Mouse (Mus musculus): ENCODE data around the gene Mmp25. TPM values are rescaled to one million over a fixed set of nuclear protein-coding genes. Genes with fewer than 3 reads are reported as not detected.

Mmp25 gene
- polyA plus RNA-seq, 2 experiments: 0.76 to 1.0 TPM

DNA sequence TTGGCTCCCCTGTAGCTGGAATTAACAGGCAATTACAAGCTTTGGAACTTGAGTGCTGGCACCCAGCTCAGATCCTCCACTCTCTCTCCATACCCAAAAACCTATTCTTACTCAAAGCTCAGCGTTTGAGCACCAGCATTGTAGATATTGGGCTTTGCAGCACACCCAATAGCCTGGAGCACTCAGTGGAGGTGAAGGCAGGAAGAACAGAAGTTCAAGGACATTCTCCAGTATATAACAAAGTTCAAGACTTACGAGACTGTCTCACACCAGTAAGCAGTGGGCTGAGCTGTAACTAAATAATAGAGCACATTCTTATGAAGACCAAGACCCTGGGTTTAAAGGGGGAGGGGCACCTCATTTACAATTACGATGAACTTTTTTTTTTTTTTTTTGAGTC lies 27.7 kb upstream of the Mmp25 start:
- H3K9ac ChIP-seq (ENCODE audit: low read depth, low read length, severe bottlenecking): no peak overlapping the region
- TF ChIP-seq POLR2A (IDR thresholded peaks at IDR 0.05; ENCODE audit: borderline replicate concordance, extremely low read depth, insufficient read depth, insufficient read length): no peak

DNA sequence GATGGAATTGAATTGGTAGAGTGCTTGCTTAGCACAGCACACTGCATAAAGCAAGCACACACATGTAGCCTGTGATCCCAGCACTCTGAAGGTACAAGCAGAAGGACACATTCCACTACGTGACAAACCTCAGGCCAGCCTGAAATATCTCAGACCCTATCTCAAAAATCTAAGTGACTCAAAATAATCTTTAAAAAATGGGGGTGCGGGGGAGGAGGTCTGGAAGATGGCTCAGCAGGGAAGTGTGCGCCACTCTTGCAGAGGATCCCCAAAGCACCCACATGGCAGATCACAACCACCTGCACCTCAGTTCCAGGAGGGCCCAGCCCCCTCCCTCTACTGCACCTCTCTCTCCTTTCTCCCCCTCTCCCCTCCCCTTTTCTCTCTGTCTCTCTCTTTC lies 26.4 kb upstream of the Mmp25 start:
- 97% methylated on average over 3 of the region's 3 CpGs for WGBS
- Histone ChIP-seq H3K27ac (replicated peaks; ENCODE audit: low read depth, low read length) (no peak overlapping the region), H3K9me3 (ENCODE audit: control insufficient read depth, low read length) (no peaks in the 10 kb centered on the region), H3K4me3 (replicated peaks; ENCODE audit: low read length) (no peak overlapping the region), H3K27me3 (ENCODE audit: control insufficient read depth, insufficient read depth, low read length) (peaks cover 6% of the 10 kb centered on the region; the same call in 1 of the 2 replicates), H3K9ac (ENCODE audit: low read depth, low read length, severe bottlenecking) (no peak overlapping the region), H3K36me3 (ENCODE audit: control insufficient read depth, insufficient read depth, low read length) (peaks cover 28% of the 10 kb centered on the region), H3K4me2 (replicated peaks; ENCODE audit: low read depth, low read length, severe bottlenecking) (no peak overlapping the region), H3K4me1 (ENCODE audit: control insufficient read depth, insufficient read depth, low read length) (peaks cover 24% of the 10 kb centered on the region)
- DNase-seq (ENCODE audit: low spot score) (no peak), ATAC-seq (ENCODE audit: low FRiP score, low read depth) (no peak)
- TF ChIP-seq POLR2A (IDR thresholded peaks at IDR 0.05; ENCODE audit: borderline replicate concordance, extremely low read depth, insufficient read depth, insufficient read length): no peak

More for the DNA sequence above, 27.7 kb upstream of the Mmp25 start:
- H3K9me3 ChIP-seq (ENCODE audit: control insufficient read depth, low read length): no peaks in the 10 kb centered on the region
- peaks cover 31% of the 10 kb centered on the region for H3K4me1 ChIP-seq (ENCODE audit: control insufficient read depth, insufficient read depth, low read length)
- peaks cover 27% of the 10 kb centered on the region for H3K36me3 ChIP-seq (ENCODE audit: control insufficient read depth, insufficient read depth, low read length)
- ATAC-seq (ENCODE audit: low FRiP score, low read depth) (no peak), DNase-seq (ENCODE audit: low spot score) (no peak)
- H3K27me3 ChIP-seq (ENCODE audit: control insufficient read depth, insufficient read depth, low read length): peaks cover 7% of the 10 kb centered on the region; the same call in 1 of the 2 replicates
- peak overlapping the region; percentile 96 for H3K4me2 ChIP-seq (replicated peaks; ENCODE audit: low read depth, low read length, severe bottlenecking)
- no peak overlapping the region for H3K27ac ChIP-seq (replicated peaks; ENCODE audit: low read depth, low read length)
- H3K4me3 ChIP-seq (replicated peaks; ENCODE audit: low read length): peak overlapping the region; percentile 62
- WGBS: 62% methylated on average over 3 of the region's 3 CpGs

DNA sequence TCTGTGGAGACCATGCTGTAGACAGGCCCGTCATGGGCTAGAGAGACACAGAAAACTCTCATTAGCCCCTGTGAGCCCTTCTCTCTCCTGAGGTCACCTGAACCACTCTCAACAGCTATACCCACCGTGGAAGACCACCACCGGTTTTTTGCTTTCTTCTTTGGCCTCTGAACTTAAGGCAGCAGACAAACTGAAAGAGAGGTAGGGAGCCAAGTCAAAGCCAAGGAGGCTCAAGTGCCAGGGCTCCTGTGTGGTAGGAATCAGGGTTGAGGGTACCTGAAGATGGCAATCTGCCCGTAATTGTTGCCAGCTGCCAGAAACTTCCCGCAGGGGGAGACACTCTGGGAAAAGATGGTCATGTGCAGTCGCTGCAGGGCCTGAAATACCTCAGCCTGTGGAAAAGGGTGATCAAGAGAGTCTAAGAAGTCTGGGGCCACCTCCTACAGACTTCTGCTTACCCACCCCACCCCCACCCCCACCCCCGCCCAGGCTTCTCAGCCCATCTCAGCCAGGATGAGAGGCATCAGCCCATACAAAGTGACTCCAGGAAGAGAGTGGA lies 25.5 kb upstream of the Mmp25 start:
- no peak overlapping the region for H3K9ac ChIP-seq (ENCODE audit: low read depth, low read length, severe bottlenecking)
- H3K4me3 ChIP-seq (replicated peaks; ENCODE audit: low read length): no peak overlapping the region
- H3K27ac ChIP-seq (replicated peaks; ENCODE audit: low read depth, low read length): no peak overlapping the region
- no peak overlapping the region for H3K4me2 ChIP-seq (replicated peaks; ENCODE audit: low read depth, low read length, severe bottlenecking)
- no peak for TF ChIP-seq POLR2A (IDR thresholded peaks at IDR 0.05; ENCODE audit: borderline replicate concordance, extremely low read depth, insufficient read depth, insufficient read length)
- no peak for DNase-seq (ENCODE audit: low spot score)
- H3K36me3 ChIP-seq (ENCODE audit: control insufficient read depth, insufficient read depth, low read length): peaks cover 28% of the 10 kb centered on the region
- no peaks in the 10 kb centered on the region for H3K27me3 ChIP-seq (ENCODE audit: control insufficient read depth, insufficient read depth, low read length)
- ATAC-seq (ENCODE audit: low FRiP score, low read depth): no peak
- no peaks in the 10 kb centered on the region for H3K9me3 ChIP-seq (ENCODE audit: control insufficient read depth, low read length)
- H3K4me1 ChIP-seq (ENCODE audit: control insufficient read depth, insufficient read depth, low read length): peaks cover 16% of the 10 kb centered on the region
- WGBS: 85% methylated on average over 7 of the region's 7 CpGs

DNA sequence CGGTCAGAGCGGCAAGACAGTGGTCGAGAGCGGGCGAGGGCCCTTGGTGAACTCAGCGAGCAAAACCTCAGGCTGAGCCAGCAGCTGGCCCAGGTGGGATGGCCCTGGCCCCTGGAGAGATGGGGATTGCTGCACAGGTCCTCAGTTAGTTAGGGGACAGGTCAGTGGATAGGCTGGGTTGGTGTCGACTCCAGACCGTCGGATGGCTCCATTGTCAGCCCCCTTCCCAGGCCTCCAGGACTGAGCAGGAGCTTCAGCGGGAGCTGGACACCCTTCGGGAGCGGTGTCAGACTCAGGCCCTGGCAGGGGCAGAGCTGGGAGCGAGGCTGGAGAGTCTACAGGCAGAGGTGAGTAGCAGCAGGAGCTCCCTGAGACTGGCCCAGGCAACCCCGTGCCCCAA lies 20.4 kb upstream of the Mmp25 start:
- H3K27ac ChIP-seq (replicated peaks; ENCODE audit: low read depth, low read length): no peak overlapping the region
- no peak overlapping the region for H3K4me3 ChIP-seq (replicated peaks; ENCODE audit: low read length)
- H3K4me1 ChIP-seq (ENCODE audit: control insufficient read depth, insufficient read depth, low read length): no peaks in the 10 kb centered on the region
- no peaks in the 10 kb centered on the region for H3K9me3 ChIP-seq (ENCODE audit: control insufficient read depth, low read length)
- H3K9ac ChIP-seq (ENCODE audit: low read depth, low read length, severe bottlenecking): no peak overlapping the region
- ATAC-seq (ENCODE audit: low FRiP score, low read depth): peak; percentile 18; the same call in 1 of the 2 replicates
- no peak overlapping the region for H3K4me2 ChIP-seq (replicated peaks; ENCODE audit: low read depth, low read length, severe bottlenecking)
- peaks cover 24% of the 10 kb centered on the region for H3K27me3 ChIP-seq (ENCODE audit: control insufficient read depth, insufficient read depth, low read length)
- H3K36me3 ChIP-seq (ENCODE audit: control insufficient read depth, insufficient read depth, low read length): peaks cover 28% of the 10 kb centered on the region
- 81% methylated on average over 14 of the region's 14 CpGs for WGBS
- DNase-seq (ENCODE audit: low spot score): no peak
- TF ChIP-seq POLR2A (IDR thresholded peaks at IDR 0.05; ENCODE audit: borderline replicate concordance, extremely low read depth, insufficient read depth, insufficient read length): no peak

DNA sequence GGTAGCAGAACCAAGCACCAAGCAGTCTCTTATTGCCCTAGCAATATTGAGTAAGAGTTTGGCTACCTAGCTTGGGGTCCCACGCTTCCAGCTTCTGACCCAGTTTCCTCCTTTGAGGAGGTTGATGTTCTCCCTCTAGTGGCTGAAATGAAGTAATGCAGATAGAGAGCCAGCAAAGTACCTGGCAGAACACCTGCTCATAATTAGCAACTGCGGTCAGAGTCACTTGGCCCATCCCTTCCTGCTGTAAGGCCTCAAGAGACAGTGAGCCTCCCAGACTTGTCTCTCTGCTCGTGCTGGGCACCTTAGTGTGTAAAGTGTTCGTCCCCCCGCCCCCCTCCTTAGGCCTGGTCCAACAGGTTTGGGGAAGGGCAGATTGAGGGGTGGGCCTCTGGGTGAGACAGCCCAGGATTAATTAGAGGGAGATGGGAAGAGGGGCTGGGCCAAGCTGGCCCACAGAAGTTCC lies 19.5 kb upstream of the Mmp25 start:
- H3K27me3 ChIP-seq (ENCODE audit: control insufficient read depth, insufficient read depth, low read length): peaks cover 33% of the 10 kb centered on the region
- no peaks in the 10 kb centered on the region for H3K4me1 ChIP-seq (ENCODE audit: control insufficient read depth, insufficient read depth, low read length)
- H3K4me2 ChIP-seq (replicated peaks; ENCODE audit: low read depth, low read length, severe bottlenecking): no peak overlapping the region
- H3K9me3 ChIP-seq (ENCODE audit: control insufficient read depth, low read length): no peaks in the 10 kb centered on the region
- H3K27ac ChIP-seq (replicated peaks; ENCODE audit: low read depth, low read length): no peak overlapping the region
- 5% methylated on average over 5 of the region's 5 CpGs for WGBS
- TF ChIP-seq POLR2A (IDR thresholded peaks at IDR 0.05; ENCODE audit: borderline replicate concordance, extremely low read depth, insufficient read depth, insufficient read length): 0 out of 2 replicates have a peak, but pooled peaks have one; percentile 23
- no peak for ATAC-seq (ENCODE audit: low FRiP score, low read depth)
- H3K4me3 ChIP-seq (replicated peaks; ENCODE audit: low read length): no peak overlapping the region
- peaks cover 19% of the 10 kb centered on the region for H3K36me3 ChIP-seq (ENCODE audit: control insufficient read depth, insufficient read depth, low read length)
- no peak overlapping the region for H3K9ac ChIP-seq (ENCODE audit: low read depth, low read length, severe bottlenecking)
- DNase-seq (ENCODE audit: low spot score): peak; percentile 49
